Mouse (Mus musculus) spleen, postnatal 14 days (tissue): Measurements from ENCODE around the gene Xpr1.

ENCODE experiments used
- DNase-seq, 2 experiments: peaks; one replicate each; pipeline ENCODE4 v3.0.0; 2021 to 2022; ENCODE audit warnings: low spot score in 2 of 2

The Xpr1 gene

GRCm38 (mm10) chr1:155407697-155408576 is 9.3 kb downstream of the Xpr1 start:
- no peak for DNase-seq

- no peak for DNase-seq
Measured at GRCm38 (mm10) chr1:155400056-155400455, 17.2 kb downstream of the Xpr1 start.

- DNase-seq: no peak
Measured at GRCm38 (mm10) chr1:155394829-155395228, 22.4 kb downstream of the Xpr1 start.

GRCm38 (mm10) chr1:155394021-155394420 is 23.2 kb downstream of the Xpr1 start:
- DNase-seq: no peak

GRCm38 (mm10) chr1:155392825-155393224 is 24.4 kb downstream of the Xpr1 start:
- no peak for DNase-seq

- no peak for DNase-seq
Measured at GRCm38 (mm10) chr1:155391537-155391936, 25.7 kb downstream of the Xpr1 start.

- no peak for DNase-seq
Measured at GRCm38 (mm10) chr1:155388418-155388817, 28.8 kb downstream of the Xpr1 start.

- no peak for DNase-seq
Measured at GRCm38 (mm10) chr1:155386551-155386950, 30.7 kb downstream of the Xpr1 start.

- DNase-seq: no peak
Measured at GRCm38 (mm10) chr1:155383319-155384302, 33.6 kb downstream of the Xpr1 start.

- DNase-seq: no peak
Measured at GRCm38 (mm10) chr1:155381931-155382330, 35.3 kb downstream of the Xpr1 start.

GRCm38 (mm10) chr1:155379289-155379688 is 37.9 kb downstream of the Xpr1 start:
- no peak for DNase-seq

GRCm38 (mm10) chr1:155372821-155373220 is 44.4 kb downstream of the Xpr1 start:
- no peak for DNase-seq

- no peak for DNase-seq
Measured at GRCm38 (mm10) chr1:155370075-155370658, 47.0 kb downstream of the Xpr1 start.

GRCm38 (mm10) chr1:155366366-155366765 is 50.8 kb downstream of the Xpr1 start:
- no peak for DNase-seq

- no peak for DNase-seq
Measured at GRCm38 (mm10) chr1:155361502-155362126, 55.6 kb downstream of the Xpr1 start.

- DNase-seq: no peak
Measured at GRCm38 (mm10) chr1:155353096-155353495, 64.1 kb downstream of the Xpr1 start.

GRCm38 (mm10) chr1:155351527-155351926 is 65.7 kb downstream of the Xpr1 start:
- DNase-seq: no peak

- DNase-seq: no peak
Measured at GRCm38 (mm10) chr1:155348491-155348890, 68.7 kb downstream of the Xpr1 start.

GRCm38 (mm10) chr1:155347339-155347738 is 69.9 kb downstream of the Xpr1 start:
- no peak for DNase-seq

- DNase-seq: no peak
Measured at GRCm38 (mm10) chr1:155344019-155344418, 73.2 kb downstream of the Xpr1 start.

GRCm38 (mm10) chr1:155339622-155340021 is 77.6 kb downstream of the Xpr1 start:
- no peak for DNase-seq

- DNase-seq: no peak
Measured at GRCm38 (mm10) chr1:155337315-155337714, 79.9 kb downstream of the Xpr1 start.
